Mouse (Mus musculus) testis, adult 2 months (tissue): ENCODE data around the gene Hmgcs2.

ENCODE experiments used
- CTCF ChIP-seq: fragments of 200-500 bp; IDR thresholded peaks from 2 replicates; pipeline ENCODE4 v1.5.1; 2012; ENCODE audit warnings: low read depth, mild to moderate bottlenecking, inconsistent platforms, low read length, moderate library complexity; ENCODE audit not compliant: control insufficient read depth, insufficient read depth, insufficient replicate concordance
- POLR2A ChIP-seq: fragments of 200-500 bp; IDR thresholded peaks from 2 replicates; pipeline ENCODE4 v1.6.1; 2012; ENCODE audit warnings: low read depth, mild to moderate bottlenecking, inconsistent platforms, low read length, moderate library complexity; ENCODE audit not compliant: control insufficient read depth

- TF ChIP-seq CTCF (no peak), POLR2A (no peak)
These were observed 60.8 kb downstream of the Hmgcs2 start for GRCm38 (mm10) chr3:98340818-98341594.
